Mouse (Mus musculus): Measurements from ENCODE around the gene Ndufs5. TPM values are rescaled to one million over a fixed set of nuclear protein-coding genes. Genes with fewer than 3 reads are reported as not detected.
A peak's percentile ranks its signal among the peaks of the same experiment; 100 is the strongest.

Ndufs5 gene
- total and polyA plus RNA-seq, 3 experiments: 121 to 213 (median 174) TPM

GRCm38 (mm10) chr4:123662914-123663687, 54.9 kb downstream of the Ndufs5 start:
- no peak overlapping the region for H3K27ac ChIP-seq (ENCODE audit: insufficient read depth, low read depth)
- no peak for DNase-seq (ENCODE audit: extremely low read depth)
- in situ Hi-C loops (cut with MboI; ENCODE audit: low pct_ligation_motif_present, low pct_unique_long_range_greater_than_20kb, low sequenced_read_pairs): no loop called here
- H3K9ac ChIP-seq (ENCODE audit: insufficient read depth, low read depth): no peak overlapping the region
- peak overlapping the region; percentile 99; the same call in 1 of the 2 replicates for H3K4me2 ChIP-seq (ENCODE audit: insufficient read depth, low read depth, poor library complexity, severe bottlenecking)
- no peaks in the 10 kb centered on the region for H3K79me2 ChIP-seq (replicated peaks; ENCODE audit: control insufficient read depth, extremely low read depth, insufficient read depth, poor library complexity, severe bottlenecking)
- TF ChIP-seq SIN3A (IDR thresholded peaks at IDR 0.05; ENCODE audit: low read length) (no peak), MYC (IDR thresholded peaks at IDR 0.05; ENCODE audit: low read depth, low read length) (no peak), E2F4 (IDR thresholded peaks at IDR 0.05; ENCODE audit: insufficient replicate concordance, low read depth, low read length) (no peak), MAFK (IDR thresholded peaks at IDR 0.05; ENCODE audit: insufficient replicate concordance, low read length) (0 out of 2 replicates have a peak, but pooled peaks have one; percentile 21), RCOR1 (conservative IDR thresholded peaks at IDR 0.05; ENCODE audit: low read depth, low read length) (no peak)
- no peaks in the 10 kb centered on the region for H3K9me3 ChIP-seq (replicated peaks; ENCODE audit: low read length)
- no peaks in the 10 kb centered on the region for H3K36me3 ChIP-seq (replicated peaks in 1 of 2; ENCODE audit: control insufficient read depth in 1 of 2, insufficient read depth in 1 of 2, low read length in 1 of 2)
- peaks cover 11 to 50% of the 10 kb centered on the region in 2 experiments; a peak in 3 of 4 replicates for H3K4me1 ChIP-seq (ENCODE audit: control insufficient read depth in 1 of 2, insufficient read depth in 2 of 2)
- H3K27me3 ChIP-seq (replicated peaks): no peaks in the 10 kb centered on the region
- dilution Hi-C loops (cut with MboI; ENCODE audit: extremely low pct_ligation_motif_present, extremely low pct_unique_long_range_greater_than_20kb, low sequenced_read_pairs): no loop called here
- H3K4me3 ChIP-seq (replicated peaks in 1 of 3; ENCODE audit: low read depth in 2 of 3, low read length in 2 of 3, poor library complexity in 1 of 3): no peak overlapping the region

Other genes starting within 250 kb of the Ndufs5 start
- 77.2 and 77.8 TPM in 2 replicates for gene Macf1, start 33.8 kb downstream of the Ndufs5 start, total RNA-seq (2012; rRNA removed)
- gene Macf1, start 33.8 kb downstream of the Ndufs5 start, total RNA-seq (2014; rRNA removed): 56.8 and 63.3 TPM in 2 replicates
- 81.4 and 93.3 TPM in 2 replicates for gene Macf1, start 33.8 kb downstream of the Ndufs5 start, polyA plus RNA-seq (2012; ENCODE audit: insufficient read length, low read depth)
- gene Akirin1, start 32.1 kb upstream of the Ndufs5 start, total RNA-seq (2012; rRNA removed): 27.9 and 33.3 TPM in 2 replicates
- 52.1 and 55.1 TPM in 2 replicates for gene Akirin1, start 32.1 kb upstream of the Ndufs5 start, total RNA-seq (2014; rRNA removed)
- 35.6 and 37.3 TPM in 2 replicates for gene Akirin1, start 32.1 kb upstream of the Ndufs5 start, polyA plus RNA-seq (2012; ENCODE audit: insufficient read length, low read depth)
- not detected in 2 replicates for gene Rhbdl2, start 69.7 kb upstream of the Ndufs5 start, total RNA-seq (2012; rRNA removed)
- not detected in 2 replicates for gene Rhbdl2, start 69.7 kb upstream of the Ndufs5 start, total RNA-seq (2014; rRNA removed)
- not detected in 2 replicates for gene Rhbdl2, start 69.7 kb upstream of the Ndufs5 start, polyA plus RNA-seq (2012; ENCODE audit: insufficient read length, low read depth)
- not detected in 2 replicates for gene 4933427I04Rik, start 141.5 kb upstream of the Ndufs5 start, total RNA-seq (2012; rRNA removed)
- not detected in 2 replicates for gene 4933427I04Rik, start 141.5 kb upstream of the Ndufs5 start, total RNA-seq (2014; rRNA removed)
- not detected in 2 replicates for gene 4933427I04Rik, start 141.5 kb upstream of the Ndufs5 start, polyA plus RNA-seq (2012; ENCODE audit: insufficient read length, low read depth)
- gene Mycbp, start 186.6 kb upstream of the Ndufs5 start, total RNA-seq (2012; rRNA removed): 31.4 and 33.8 TPM in 2 replicates
- gene Mycbp, start 186.6 kb upstream of the Ndufs5 start, total RNA-seq (2014; rRNA removed): 45.4 and 46.9 TPM in 2 replicates
- 54.4 and 54.7 TPM in 2 replicates for gene Mycbp, start 186.6 kb upstream of the Ndufs5 start, polyA plus RNA-seq (2012; ENCODE audit: insufficient read length, low read depth)
- 23.6 and 24.0 TPM in 2 replicates for gene Rragc, start 199.2 kb upstream of the Ndufs5 start, total RNA-seq (2012; rRNA removed)
- gene Rragc, start 199.2 kb upstream of the Ndufs5 start, total RNA-seq (2014; rRNA removed): 67.6 and 77.9 TPM in 2 replicates
- 49.0 and 49.1 TPM in 2 replicates for gene Rragc, start 199.2 kb upstream of the Ndufs5 start, polyA plus RNA-seq (2012; ENCODE audit: insufficient read length, low read depth)
- 2.1 and 3.2 TPM in 2 replicates for gene 4930535I16Rik, start 199.8 kb upstream of the Ndufs5 start, total RNA-seq (2012; rRNA removed)
- not detected in 2 replicates for gene 4930535I16Rik, start 199.8 kb upstream of the Ndufs5 start, total RNA-seq (2014; rRNA removed)
- not detected in 2 replicates for gene 4930535I16Rik, start 199.8 kb upstream of the Ndufs5 start, polyA plus RNA-seq (2012; ENCODE audit: insufficient read length, low read depth)